9 mouse cellular contexts compared by ENCODE assay signal in the genomic region with DNA sequence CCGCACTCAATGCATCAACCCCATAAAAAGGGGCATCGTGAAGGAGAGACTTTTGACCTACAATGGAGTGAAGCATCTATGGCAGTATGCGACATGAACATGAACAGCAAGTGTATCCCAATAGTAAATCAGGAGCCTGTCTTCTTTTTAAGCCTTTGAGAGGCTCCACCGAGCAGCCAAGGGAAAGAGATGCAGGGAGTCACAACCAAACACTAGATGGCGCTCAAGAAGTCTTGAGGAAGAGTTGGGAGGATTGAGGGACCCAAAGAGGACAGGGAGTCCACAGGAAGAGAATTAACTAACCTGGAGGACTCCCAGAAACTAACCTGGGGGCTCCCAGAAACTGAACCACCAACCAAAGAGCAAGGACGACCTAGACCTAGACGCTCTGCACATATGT. TPM values are rescaled to one million over a fixed set of nuclear protein-coding genes. Genes with fewer than 3 reads are reported as not detected.
DNase-seq lines count a peak whose midpoint lies in the region; ATAC-seq lines count a peak whose summit lies in the region.
"Had no signal": no experiment of that assay in that cellular context is flagged by ENCODE, and none has a peak within 500 bp of the region (broad histone marks: within the 10 kb centered on the region; RNA-seq: fewer than 3 reads in every experiment).

No protein-coding gene starts in this region.

- no peaks in the 10 kb centered on the region for H3K36me3 ChIP-seq in neural tube, embryonic 11.5 days (ENCODE audit: control insufficient read depth, insufficient read depth, low read length)
- H3K36me3 ChIP-seq in splenic B cell, adult 2 months (ENCODE audit: control insufficient read depth, insufficient read depth, low read length, poor library complexity, severe bottlenecking), result no peaks in the 10 kb centered on the region
- H3K36me3 ChIP-seq: neural tube, embryonic 13.5 days had no signal

- no peak overlapping the region for H3K4me2 ChIP-seq in neural tube, embryonic 11.5 days (ENCODE audit: low read depth)
- H3K4me2 ChIP-seq: neural tube, embryonic 13.5 days had no signal

- no peaks in the 10 kb centered on the region for H3K27me3 ChIP-seq in neural tube, embryonic 11.5 days (ENCODE audit: control insufficient read depth, insufficient read depth, low read length)
- no peaks in the 10 kb centered on the region for H3K27me3 ChIP-seq in splenic B cell, adult 2 months (ENCODE audit: control insufficient read depth, insufficient read depth, low read length, poor library complexity, severe bottlenecking)
- H3K27me3 ChIP-seq: neural tube, embryonic 13.5 days had no signal

- H3K9ac ChIP-seq in neural tube, embryonic 11.5 days (ENCODE audit: low read length), result no peak overlapping the region
- H3K9ac ChIP-seq: neural tube, embryonic 13.5 days had no signal

- WGBS in neural tube, embryonic 11.5 days, result 37% methylated on average over 7 of the region's 7 CpGs

- DNase-seq in frontal cortex, postnatal 14 days (ENCODE audit: low spot score in 2 of 2), result no peak
- peak; percentile 9 for DNase-seq in neural tube, embryonic 11.5 days (ENCODE audit: low spot score)
- no peak for DNase-seq in neural tube, embryonic 10.5 days (ENCODE audit: extremely low spot score, low spot score)
- peak; percentile 30 for DNase-seq in forelimb bud, embryonic 11.5 days (ENCODE audit: low read depth, low spot score)
- peak; percentile 82 for DNase-seq in splenic B cell, adult 2 months (ENCODE audit: low read depth, low spot score)
- no peak for DNase-seq in ovary, postnatal 14 days (ENCODE audit: low spot score)
- no peak for DNase-seq in gastrocnemius, postnatal 14 days

- H3K4me3 ChIP-seq in neural tube, embryonic 11.5 days (ENCODE audit: low read depth, low read length), result no peak overlapping the region
- H3K4me3 ChIP-seq: neural tube, embryonic 13.5 days had no signal

- intact Hi-C loops in gastrocnemius, postnatal 14 days (cut with DNase I; ENCODE audit: low total_unique reads), result no loop called here

- no peaks in the 10 kb centered on the region for H3K9me3 ChIP-seq in neural tube, embryonic 11.5 days (ENCODE audit: control insufficient read depth, low read length)
- H3K9me3 ChIP-seq: neural tube, embryonic 13.5 days had no signal

- H3K4me1 ChIP-seq in neural tube, embryonic 11.5 days (ENCODE audit: control insufficient read depth, insufficient read depth, low read length), result no peaks in the 10 kb centered on the region

- no peak overlapping the region for H3K27ac ChIP-seq in neural tube, embryonic 11.5 days (ENCODE audit: low read depth, low read length)
- H3K27ac ChIP-seq: neural tube, embryonic 13.5 days had no signal

- peak; percentile 72 for ATAC-seq in frontal cortex, adult (ENCODE audit: low TSS enrichment)
- no peak for ATAC-seq in neural tube, embryonic 11.5 days (ENCODE audit: insufficient read depth, low FRiP score, low TSS enrichment)

RNA-seq across cellular contexts. Expression of a gene that starts 20.7 kb away (rescaled TPM):
- polyA plus RNA-seq in neural tube, embryonic 11.5 days (2014; fragmentation: Nextera tagmentation; extraction: Ambion mirVana), result 652 and 656 TPM in 2 replicates
- 100 to 1,000 TPM; 392 to 429 TPM for total RNA-seq in gastrocnemius, postnatal 14 days (2021)

RNA-seq across cellular contexts. Expression of a gene that starts 37.7 kb away (rescaled TPM):
- polyA plus RNA-seq in neural tube, embryonic 11.5 days (2014; fragmentation: Nextera tagmentation; extraction: Ambion mirVana), result 3.6 and 4.2 TPM in 2 replicates
- total RNA-seq in gastrocnemius, postnatal 14 days (2021), result 10 to 100 TPM; 16.3 to 21.0 TPM

RNA-seq across cellular contexts. Expression of a gene that starts 46.5 kb away (rescaled TPM):
- polyA plus RNA-seq in neural tube, embryonic 11.5 days (2014; fragmentation: Nextera tagmentation; extraction: Ambion mirVana), result 0.51 and 0.97 TPM in 2 replicates
- 100 to 1,000 TPM in 1 of 2 experiments, 10 to 100 TPM in 1; 93.7 to 106 TPM for total RNA-seq in gastrocnemius, postnatal 14 days (2021)

RNA-seq across cellular contexts. Expression of a gene that starts 47.0 kb away (rescaled TPM):
- polyA plus RNA-seq in neural tube, embryonic 11.5 days (2014; fragmentation: Nextera tagmentation; extraction: Ambion mirVana), result 10.9 and 18.2 TPM in 2 replicates
- 1 to 10 TPM; 2.7 to 3.0 TPM for total RNA-seq in gastrocnemius, postnatal 14 days (2021)

Comparison
In these comparisons a context has a peak if more than half of its experiments do, and no peak if none do; other contexts are left out.
1. DNase-seq: peak in neural tube, embryonic 11.5 days (single experiment), forelimb bud, embryonic 11.5 days (single experiment) and splenic B cell, adult 2 months (single experiment); none in frontal cortex, postnatal 14 days (0 of 2), neural tube, embryonic 10.5 days (single experiment), ovary, postnatal 14 days (single experiment) and gastrocnemius, postnatal 14 days (single experiment).